Mouse (Mus musculus) CH12.LX (cell line): ENCODE results near the gene Acad12.

Experiments
- BHLHE40 ChIP-seq: IDR thresholded peaks from 2 replicates; pipeline ENCODE4 v1.6.1; 2011; ENCODE audit warnings: mild to moderate bottlenecking, low read depth, low read length, improper control_type of control experiment
- CTCF ChIP-seq, 2 experiments: IDR thresholded peaks in 1 of 2; conservative IDR thresholded peaks in 1 of 2; 2 replicates each; pipeline ENCODE4 v1.5.1; 2011 to 2012; ENCODE audit warnings: low read depth in 2 of 2, low read length in 2 of 2, improper control_type of control experiment in 1 of 2, inconsistent platforms in 1 of 2, mild to moderate bottlenecking in 1 of 2, moderate library complexity in 1 of 2
- HCFC1 ChIP-seq: IDR thresholded peaks from 2 replicates; pipeline ENCODE4 v1.6.1; 2012; ENCODE audit warnings: low read depth, mild to moderate bottlenecking, inconsistent platforms, low read length, improper control_type of control experiment
- MAZ ChIP-seq: IDR thresholded peaks from 2 replicates; pipeline ENCODE4 v1.6.1; 2012; ENCODE audit warnings: low read depth, mild to moderate bottlenecking, inconsistent platforms, low read length, improper control_type of control experiment, moderate library complexity
- PAX5 ChIP-seq: IDR thresholded peaks from 2 replicates; pipeline ENCODE4 v1.6.1; 2012; ENCODE audit warnings: low read length, inconsistent platforms, mixed read lengths
- POLR2A ChIP-seq: IDR thresholded peaks from 2 replicates; pipeline ENCODE4 v1.6.1; 2011; ENCODE audit warnings: low read depth, mild to moderate bottlenecking, improper control_type of control experiment, low read length
- POLR2AphosphoS2 ChIP-seq: IDR thresholded peaks from 2 replicates; pipeline ENCODE4 v1.6.1; 2011; ENCODE audit warnings: low read depth, low read length, improper control_type of control experiment
- SIN3A ChIP-seq: IDR thresholded peaks from 2 replicates; pipeline ENCODE4 v1.6.1; 2012; ENCODE audit warnings: low read length, improper control_type of control experiment, inconsistent platforms
- TCF12 ChIP-seq: IDR thresholded peaks from 2 replicates; pipeline ENCODE4 v1.6.1; 2014; ENCODE audit warnings: low read depth, mild to moderate bottlenecking, inconsistent platforms, low read length, improper control_type of control experiment
- USF1 ChIP-seq: IDR thresholded peaks from 2 replicates; pipeline ENCODE4 v1.6.1; 2014; ENCODE audit warnings: low read depth, mild to moderate bottlenecking, inconsistent platforms, low read length, improper control_type of control experiment

DNA sequence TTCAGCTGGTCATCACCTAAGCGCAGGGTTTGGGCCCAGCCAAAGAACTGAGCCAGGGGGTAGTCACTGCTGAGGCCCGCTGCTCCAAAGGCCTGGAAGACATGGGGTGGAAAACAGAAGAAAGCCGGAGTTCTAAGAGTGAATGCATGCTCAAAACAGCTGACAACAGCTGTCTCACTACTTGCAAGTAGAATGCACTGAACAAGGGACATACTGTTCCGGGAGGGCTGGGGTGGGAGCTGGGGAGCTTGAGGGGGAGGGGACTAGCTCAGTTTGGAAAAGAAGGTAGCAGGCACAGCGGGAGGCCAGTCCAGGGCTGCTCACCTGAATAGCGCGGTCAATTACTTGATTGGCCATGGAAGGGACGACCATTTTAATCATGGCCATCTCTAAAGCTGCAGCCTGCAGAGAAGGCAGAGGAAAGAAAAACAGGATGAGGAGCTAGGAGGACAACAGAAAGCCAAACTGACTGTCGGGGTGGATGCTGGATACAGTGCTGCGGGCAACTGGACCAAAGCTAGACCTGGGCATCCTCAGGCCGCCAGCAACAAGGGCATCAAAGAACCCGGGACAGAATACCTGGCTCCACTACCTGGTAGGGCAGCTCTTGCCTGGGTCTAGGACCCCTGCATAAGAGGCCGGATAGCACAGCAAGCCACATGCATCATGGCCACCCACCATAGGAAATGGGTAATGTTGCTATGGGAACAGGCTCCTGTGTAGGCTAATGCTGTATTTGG lies 19.7 kb downstream of the Acad12 start:
- TF ChIP-seq CTCF (conservative IDR thresholded peaks at IDR 0.05 in 1 of 2, IDR thresholded peaks at IDR 0.05 in 1 of 2; ENCODE audit: low read depth in 2 of 2, low read length in 2 of 2) = no peak
- no peak for TF ChIP-seq POLR2AphosphoS2
- no peak for TF ChIP-seq POLR2A
- no peak for TF ChIP-seq PAX5
- no peak for TF ChIP-seq HCFC1
- TF ChIP-seq USF1 = no peak
- no peak for TF ChIP-seq SIN3A
- no peak for TF ChIP-seq TCF12
- TF ChIP-seq BHLHE40 = no peak
- no peak for TF ChIP-seq MAZ
